Mouse (Mus musculus) stomach, embryonic 16.5 days (tissue): Measurements from ENCODE around the gene Abcb8. TPM values are rescaled to one million over a fixed set of nuclear protein-coding genes. Genes with fewer than 3 reads are reported as not detected.
"Not testable (repeated sequence)": the region's sequence is repeated elsewhere in the genome, so short reads cannot be mapped to it uniquely, and the experiment has no call there.

Experiments used
- ATAC-seq: fragments of 200-750 bp; cut with Nextera tagmentation; 2 replicates; pipeline ENCODE4 v1.8.0; 2017; ENCODE audit warnings: moderate number of reproducible peaks, moderate TSS enrichment; ENCODE audit not compliant: insufficient read depth, low FRiP score
- H3K27ac ChIP-seq: fragments of 300-500 bp; sonication (generic); 2 replicates; pipeline ENCODE4 v1.5.1; 2014; ENCODE audit warnings: low read length
- H3K27me3 ChIP-seq: fragments of 300-500 bp; sonication (generic); 2 replicates; pipeline ENCODE4 v1.6.1; 2014; ENCODE audit warnings: low read length, control low read depth, mixed read lengths; ENCODE audit not compliant: control insufficient read depth, insufficient read depth
- H3K36me3 ChIP-seq: fragments of 300-500 bp; sonication (generic); 2 replicates; pipeline ENCODE4 v1.6.1; 2014; ENCODE audit warnings: low read length; ENCODE audit not compliant: control insufficient read depth, insufficient read depth
- H3K4me1 ChIP-seq: fragments of 300-500 bp; sonication (generic); 2 replicates; pipeline ENCODE4 v1.6.1; 2014; ENCODE audit warnings: low read length, control low read depth, mixed read lengths; ENCODE audit not compliant: control insufficient read depth, insufficient read depth
- H3K4me2 ChIP-seq: fragments of 300-500 bp; sonication (generic); 2 replicates; pipeline ENCODE4 v1.6.1; 2014; ENCODE audit warnings: low read depth, low read length, mixed read lengths
- H3K4me3 ChIP-seq: fragments of 300-500 bp; sonication (generic); replicated peaks from 2 replicates; pipeline ENCODE4 v1.5.1; 2014; ENCODE audit warnings: mild to moderate bottlenecking, low read length
- H3K9ac ChIP-seq: fragments of 300-500 bp; sonication (generic); 2 replicates; pipeline ENCODE4 v1.6.1; 2014; ENCODE audit warnings: low read length
- H3K9me3 ChIP-seq: fragments of 300-500 bp; sonication (generic); replicated peaks from 2 replicates; pipeline ENCODE4 v1.6.1; 2016; ENCODE audit warnings: low read length, control low read depth; ENCODE audit not compliant: control insufficient read depth
- WGBS: fragments of 180-500 bp; shearing (Covaris S2); extraction: QIAGEN DNeasy Blood & Tissue Kit; methylation state at CpG from one replicate; pipeline ENCODE4 v1.1.7; 2014; 5-methylcytosine and 5-hydroxymethylcytosine counted together
- polyA plus RNA-seq: library from polyadenylated mRNA; unstranded; fragments of >200 nt; fragmentation: Nextera tagmentation; extraction: Ambion mirVana; gene quantifications from 2 replicates; pipeline ENCODE4 v1.2.1, GENCODE M21; 2015

Abcb8 gene
- polyA plus RNA-seq, 1 experiment from 2014 or later, result 48.4 TPM

DNA sequence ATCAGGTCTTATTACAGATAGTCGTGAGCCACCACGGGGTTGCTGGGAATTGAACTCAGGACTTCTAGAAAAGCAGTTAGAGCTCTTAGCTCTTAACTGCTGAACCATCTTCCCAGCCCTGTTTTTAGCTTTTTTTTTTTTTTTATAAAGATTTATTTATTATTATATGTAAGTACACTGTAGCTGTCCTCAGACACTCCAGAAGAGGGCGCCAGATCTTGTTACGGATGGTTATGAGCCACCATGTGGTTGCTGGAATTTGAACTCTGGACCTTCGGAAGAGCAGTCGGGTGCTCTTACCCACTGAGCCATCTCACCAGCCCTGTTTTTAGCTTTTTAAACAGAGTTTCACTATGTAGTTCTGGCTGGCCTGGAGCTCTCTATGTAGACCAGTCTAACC, 2.8 kb downstream of the Abcb8 start:
- not testable (repeated sequence) for H3K4me3 ChIP-seq, H3K36me3 ChIP-seq, ATAC-seq, H3K27ac ChIP-seq, H3K9me3 ChIP-seq, H3K9ac ChIP-seq, H3K27me3 ChIP-seq, H3K4me2 ChIP-seq
- WGBS, result 85% methylated on average over 6 of the region's 6 CpGs
- peaks cover 15% of the 10 kb centered on the region; the same call in 1 of the 2 replicates for H3K4me1 ChIP-seq

DNA sequence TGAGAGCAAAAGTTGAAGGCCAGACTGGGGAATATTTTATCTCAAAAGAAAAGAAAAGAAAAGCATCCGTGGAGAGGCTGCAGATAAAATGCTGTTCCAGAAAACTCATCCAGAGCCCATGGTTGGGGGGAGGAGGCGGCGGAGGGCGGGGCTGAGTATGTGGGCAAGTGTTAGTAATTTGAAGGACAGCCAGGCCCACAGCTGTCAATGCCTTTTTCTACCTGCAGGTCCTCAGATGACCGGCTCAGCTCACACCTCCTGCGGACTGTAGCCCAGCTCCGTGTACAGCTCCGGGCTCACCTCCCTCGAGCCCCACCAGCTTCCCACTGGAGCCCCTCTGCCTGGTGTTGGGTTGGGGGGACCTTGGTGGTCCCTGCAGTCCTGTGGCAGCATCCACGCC, 6.2 kb downstream of the Abcb8 start:
- ATAC-seq, result no peak
- Histone ChIP-seq H3K27me3 (no peaks in the 10 kb centered on the region), H3K4me1 (peaks cover 5% of the 10 kb centered on the region; the same call in 1 of the 2 replicates), H3K36me3 (no peaks in the 10 kb centered on the region), H3K4me2 (no peak overlapping the region), H3K9ac (no peak overlapping the region), H3K9me3 (no peaks in the 10 kb centered on the region), H3K4me3 (no peak overlapping the region), H3K27ac (no peak overlapping the region)
- 85% methylated on average over 10 of the region's 10 CpGs for WGBS

GRCm38 (mm10) chr5:24400362-24400761, 6.9 kb downstream of the Abcb8 start:
- H3K9me3 ChIP-seq, result no peaks in the 10 kb centered on the region
- H3K4me2 ChIP-seq, result no peak overlapping the region
- H3K9ac ChIP-seq, result no peak overlapping the region
- H3K27me3 ChIP-seq, result no peaks in the 10 kb centered on the region
- H3K4me1 ChIP-seq, result no peaks in the 10 kb centered on the region
- no peak for ATAC-seq
- H3K4me3 ChIP-seq, result no peak overlapping the region
- no peaks in the 10 kb centered on the region for H3K36me3 ChIP-seq
- H3K27ac ChIP-seq, result no peak overlapping the region
- 87% methylated on average over 11 of the region's 11 CpGs for WGBS

DNA sequence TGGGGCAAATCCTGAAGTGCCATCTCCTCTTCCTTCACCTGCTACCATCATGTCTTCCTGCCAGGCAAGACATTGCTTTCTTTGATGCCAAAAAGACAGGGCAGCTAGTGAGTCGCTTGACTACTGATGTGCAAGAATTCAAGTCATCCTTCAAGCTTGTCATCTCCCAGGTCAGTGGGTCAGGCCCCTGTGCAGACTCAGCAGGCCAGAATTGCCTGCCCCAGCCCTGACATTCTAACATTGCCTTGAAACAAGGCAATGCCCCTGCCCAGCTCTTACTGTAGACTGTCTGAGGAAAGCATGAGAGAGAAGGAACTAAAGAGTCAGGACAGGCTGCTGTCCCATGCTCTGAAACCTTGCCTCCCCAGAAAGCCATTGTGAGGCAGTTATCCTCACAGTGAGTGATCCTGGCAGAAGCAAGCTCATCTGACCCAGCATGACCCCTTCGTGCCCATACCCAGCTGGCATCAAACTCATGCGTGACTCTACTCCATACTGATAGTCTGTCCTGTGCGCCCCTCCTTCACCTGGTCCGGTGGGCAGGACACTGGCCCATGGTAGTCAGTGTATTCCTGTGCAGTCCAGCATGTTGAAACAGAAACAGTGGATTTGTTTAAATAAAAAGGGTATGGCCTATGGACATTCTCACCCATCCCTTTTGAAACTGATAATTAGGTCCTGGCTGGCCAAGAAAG, 7.6 kb downstream of the Abcb8 start:
- no peaks in the 10 kb centered on the region for H3K27me3 ChIP-seq
- H3K27ac ChIP-seq, result no peak overlapping the region
- H3K9me3 ChIP-seq, result no peaks in the 10 kb centered on the region
- no peaks in the 10 kb centered on the region for H3K36me3 ChIP-seq
- H3K4me3 ChIP-seq, result no peak overlapping the region
- no peak for ATAC-seq
- H3K9ac ChIP-seq, result no peak overlapping the region
- H3K4me2 ChIP-seq, result no peak overlapping the region
- H3K4me1 ChIP-seq, result no peaks in the 10 kb centered on the region
- 85% methylated on average over 5 of the region's 5 CpGs for WGBS

GRCm38 (mm10) chr5:24401969-24402368, 8.5 kb downstream of the Abcb8 start:
- WGBS, result 72% methylated on average over 9 of the region's 9 CpGs
- Histone ChIP-seq H3K4me3 (no peak overlapping the region), H3K9ac (no peak overlapping the region), H3K27ac (no peak overlapping the region), H3K36me3 (no peaks in the 10 kb centered on the region), H3K4me2 (no peak overlapping the region), H3K27me3 (no peaks in the 10 kb centered on the region), H3K9me3 (no peaks in the 10 kb centered on the region), H3K4me1 (no peaks in the 10 kb centered on the region)
- ATAC-seq, result peak; percentile 31; the same call in 1 of the 2 replicates

DNA sequence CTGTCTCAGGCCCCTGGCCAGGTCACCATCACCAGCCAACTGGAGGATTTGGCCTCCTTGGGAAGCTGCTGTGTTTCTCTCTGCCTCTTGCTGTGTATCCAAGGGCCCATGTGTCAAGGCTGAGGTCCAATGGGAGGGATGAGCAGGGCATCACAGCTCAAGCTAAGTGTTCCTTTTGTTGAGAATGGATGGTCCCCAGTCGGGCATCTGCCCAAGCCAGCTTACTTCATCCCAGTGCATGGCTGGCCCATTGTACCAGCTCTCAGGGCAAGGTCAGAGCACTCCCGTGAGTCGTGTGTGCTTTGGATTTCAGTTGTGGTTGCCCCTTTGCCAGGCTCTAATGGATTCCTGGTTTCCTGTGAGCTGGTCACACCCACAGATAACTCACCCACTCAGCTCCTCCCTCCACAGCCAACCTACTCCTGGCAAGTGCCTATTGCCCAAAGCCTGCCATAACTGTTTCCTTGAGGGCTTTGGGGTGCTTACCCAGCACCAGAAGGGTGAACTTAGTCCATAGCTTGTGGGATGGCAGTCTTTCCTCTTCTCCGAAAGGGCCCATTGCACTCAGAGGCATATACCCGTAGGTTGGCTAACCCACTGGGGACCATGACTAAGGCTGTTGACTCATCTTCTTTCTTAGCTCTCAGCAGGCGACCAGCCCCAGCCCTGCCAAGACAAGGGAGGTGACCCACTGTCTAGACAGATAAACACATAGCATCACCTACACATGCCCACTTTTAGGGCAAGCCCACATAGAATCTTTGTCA, 11.3 kb downstream of the Abcb8 start:
- 81% methylated on average over 6 of the region's 6 CpGs for WGBS

GRCm38 (mm10) chr5:24405389-24405876, 12.0 kb downstream of the Abcb8 start:
- H3K4me3 ChIP-seq, result no peak overlapping the region
- H3K27ac ChIP-seq, result no peak overlapping the region
- no peaks in the 10 kb centered on the region for H3K36me3 ChIP-seq
- H3K27me3 ChIP-seq, result no peaks in the 10 kb centered on the region
- H3K9ac ChIP-seq, result no peak overlapping the region
- H3K4me1 ChIP-seq, result no peaks in the 10 kb centered on the region
- 64% methylated on average over 3 of the region's 3 CpGs for WGBS
- H3K4me2 ChIP-seq, result no peak overlapping the region
- no peaks in the 10 kb centered on the region for H3K9me3 ChIP-seq
- no peak for ATAC-seq

More for the DNA sequence above, 11.3 kb downstream of the Abcb8 start:
- H3K4me3 ChIP-seq, result no peak overlapping the region
- H3K36me3 ChIP-seq, result no peaks in the 10 kb centered on the region
- no peaks in the 10 kb centered on the region for H3K27me3 ChIP-seq
- H3K4me2 ChIP-seq, result no peak overlapping the region
- ATAC-seq, result no peak
- no peaks in the 10 kb centered on the region for H3K9me3 ChIP-seq
- H3K27ac ChIP-seq, result no peak overlapping the region
- H3K4me1 ChIP-seq, result no peaks in the 10 kb centered on the region
- no peak overlapping the region for H3K9ac ChIP-seq

DNA sequence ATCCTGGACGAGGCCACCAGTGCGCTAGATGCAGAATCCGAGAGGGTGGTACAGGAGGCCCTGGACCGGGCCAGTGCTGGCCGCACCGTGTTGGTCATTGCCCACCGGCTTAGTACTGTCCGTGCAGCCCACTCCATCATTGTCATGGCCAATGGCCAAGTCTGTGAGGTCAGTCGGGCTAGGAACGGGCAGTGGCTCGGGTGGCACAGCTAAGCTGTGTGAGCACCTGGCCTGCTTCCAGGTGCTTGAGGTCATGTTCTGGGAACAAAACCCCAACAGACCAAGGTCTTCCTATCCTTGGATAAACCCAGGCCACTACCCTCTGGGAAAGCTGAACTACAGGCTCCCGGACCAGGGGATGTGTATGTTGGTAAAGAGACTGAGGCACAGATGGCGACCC, 15.2 kb downstream of the Abcb8 start:
- Histone ChIP-seq H3K36me3 (no peaks in the 10 kb centered on the region), H3K9ac (no peak overlapping the region), H3K27ac (no peak overlapping the region), H3K27me3 (no peaks in the 10 kb centered on the region), H3K4me3 (no peak overlapping the region), H3K4me1 (no peaks in the 10 kb centered on the region), H3K9me3 (no peaks in the 10 kb centered on the region), H3K4me2 (no peak overlapping the region)
- 92% methylated on average over 13 of the region's 13 CpGs for WGBS
- no peak for ATAC-seq

- no peaks in the 10 kb centered on the region for H3K9me3 ChIP-seq
- no peak overlapping the region for H3K27ac ChIP-seq
- no peaks in the 10 kb centered on the region for H3K4me1 ChIP-seq
- ATAC-seq, result no peak
- no peak overlapping the region for H3K9ac ChIP-seq
- H3K4me3 ChIP-seq, result no peak overlapping the region
- H3K27me3 ChIP-seq, result no peaks in the 10 kb centered on the region
- H3K36me3 ChIP-seq, result no peaks in the 10 kb centered on the region
- no peak overlapping the region for H3K4me2 ChIP-seq
- WGBS, result 79% methylated on average over 2 of the region's 2 CpGs
Measured at GRCm38 (mm10) chr5:24409466-24409865, 16.0 kb downstream of the Abcb8 start.
